Mouse (Mus musculus) lung, postnatal 0 days (tissue): Measurements from ENCODE around the gene Map6.

Source experiments
- CTCF ChIP-seq: IDR thresholded peaks from 2 replicates; pipeline ENCODE4 v1.5.1; 2016; ENCODE audit warnings: antibody characterized with exemption, mild to moderate bottlenecking
- EP300 ChIP-seq: IDR thresholded peaks from 2 replicates; pipeline ENCODE4 v1.6.1; 2016; ENCODE audit warnings: antibody characterized with exemption, mild to moderate bottlenecking, control low read depth

- TF ChIP-seq CTCF = no peak
- TF ChIP-seq EP300 = no peak
Observed at GRCm38 (mm10) chr7:99264597-99264996, 2.6 kb upstream of the Map6 start.
